In the genomic region with DNA sequence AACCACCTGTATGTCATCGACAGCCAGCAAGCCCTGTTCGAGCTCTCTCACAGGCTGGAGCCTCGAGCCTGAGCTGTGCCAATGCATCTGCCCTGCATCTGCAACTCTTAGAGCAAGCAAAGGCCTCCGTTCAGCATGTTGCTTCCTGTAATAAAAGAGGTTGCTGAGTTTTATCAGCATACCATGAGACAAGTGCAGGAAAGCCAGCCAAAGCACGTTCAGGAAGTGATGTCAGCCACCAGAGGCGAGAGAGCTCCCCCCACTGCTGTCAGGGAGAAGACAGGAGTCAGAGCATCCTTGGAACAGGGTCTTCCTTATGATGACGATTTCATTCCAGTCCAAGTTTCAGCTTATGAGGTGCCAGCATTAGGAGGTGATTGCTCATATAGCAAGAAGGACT, we compare ENCODE assay signal across 10 mouse cellular contexts. TPM values are rescaled to one million over a fixed set of nuclear protein-coding genes. Genes with fewer than 3 reads are reported as not detected.
A peak's percentile ranks its signal among the peaks of the same experiment; 100 is the strongest.
DNase-seq lines count a peak whose midpoint lies in the region; ATAC-seq and TF ChIP-seq lines count a peak whose summit lies in the region.
"Had no signal": no experiment of that assay in that cellular context is flagged by ENCODE, and none has a peak within 500 bp of the region (broad histone marks: within the 10 kb centered on the region; RNA-seq: fewer than 3 reads in every experiment).

No protein-coding gene starts in this region.

- TF ChIP-seq CTCF in heart, adult 2 months (IDR thresholded peaks at IDR 0.05) = peak; percentile 35

- intact Hi-C loops in heart, adult 2 months (cut with DNase I) = no loop called here

- no peak overlapping the region for H3K9ac ChIP-seq in kidney, embryonic 14.5 days (ENCODE audit: low read depth, low read length)
- no peak overlapping the region for H3K9ac ChIP-seq in heart, adult 2 months (ENCODE audit: low read depth, low read length)

- H3K4me2 ChIP-seq in kidney, embryonic 14.5 days (replicated peaks; ENCODE audit: low read depth, low read length) = no peak overlapping the region

- H3K36me3 ChIP-seq in kidney, embryonic 14.5 days (ENCODE audit: control insufficient read depth, insufficient read depth, low read length) = no peaks in the 10 kb centered on the region
- H3K36me3 ChIP-seq in heart, adult 2 months (ENCODE audit: control insufficient read depth, insufficient read depth, low read length) = peaks cover 19% of the 10 kb centered on the region
- H3K36me3 ChIP-seq: midbrain, embryonic 10.5 days had no signal

- TF ChIP-seq EP300 in heart, adult 2 months (IDR thresholded peaks at IDR 0.05; ENCODE audit: insufficient read depth, low read depth, low read length) = 0 out of 2 replicates have a peak, but pooled peaks have one; percentile 39

- no peaks in the 10 kb centered on the region for H3K27me3 ChIP-seq in kidney, embryonic 14.5 days (ENCODE audit: control insufficient read depth, insufficient read depth, low read length)
- no peaks in the 10 kb centered on the region for H3K27me3 ChIP-seq in heart, adult 2 months (ENCODE audit: control insufficient read depth, insufficient read depth, low read length)

- H3K27ac ChIP-seq in kidney, embryonic 14.5 days (ENCODE audit: low read depth, low read length) = no peak overlapping the region
- H3K27ac ChIP-seq in heart, adult 2 months = peak overlapping the region; percentile 52
- H3K27ac ChIP-seq: midbrain, embryonic 10.5 days had no signal

- H3K4me3 ChIP-seq in kidney, embryonic 14.5 days (ENCODE audit: low read length) = no peak overlapping the region
- no peak overlapping the region for H3K4me3 ChIP-seq in heart, adult 2 months
- H3K4me3 ChIP-seq: midbrain, embryonic 10.5 days had no signal

- no peaks in the 10 kb centered on the region for H3K79me2 ChIP-seq in heart, adult 2 months (replicated peaks; ENCODE audit: control insufficient read depth, insufficient read depth, low read length)

- peaks cover 10% of the 10 kb centered on the region; the same call in 1 of the 2 replicates for H3K4me1 ChIP-seq in kidney, embryonic 14.5 days (ENCODE audit: control insufficient read depth, insufficient read depth, low read length)
- peaks cover 10% of the 10 kb centered on the region for H3K4me1 ChIP-seq in heart, adult 2 months (ENCODE audit: control insufficient read depth, insufficient read depth, low read length)

- peak; percentile 16 for DNase-seq in kidney, adult 11 months
- peak in 1 of 2 experiments; percentile 43 for DNase-seq in heart, adult 2 months
- peak; percentile 38 to 43 for DNase-seq in kidney, postnatal 25 days
- peak; percentile 20 for DNase-seq in naive thymus-derived CD4-positive, alpha-beta T cell, adult 2 months (ENCODE audit: low read depth)
- DNase-seq in right cerebral cortex, postnatal 36 days (ENCODE audit: low spot score in 2 of 2) = no peak
- DNase-seq in layer of hippocampus, adult 8-10 months (ENCODE audit: low spot score in 2 of 2) = no peak
- DNase-seq in ovary, postnatal 36 days (ENCODE audit: low spot score) = no peak
- DNase-seq: gastrocnemius, postnatal 10 days had no signal

- WGBS in kidney, embryonic 14.5 days = 51% methylated on average over 7 of the region's 7 CpGs
- 12% methylated on average over 7 of the region's 7 CpGs for WGBS in heart, adult 2 months

- H3K9me3 ChIP-seq in kidney, embryonic 14.5 days (ENCODE audit: control insufficient read depth, low read length) = no peaks in the 10 kb centered on the region
- H3K9me3 ChIP-seq: midbrain, embryonic 10.5 days had no signal

- no peak for ATAC-seq in kidney, embryonic 14.5 days (ENCODE audit: low FRiP score, low TSS enrichment)

- no peak for TF ChIP-seq POLR2A in heart, adult 2 months (IDR thresholded peaks at IDR 0.05; ENCODE audit: insufficient read depth, low read depth, low read length)

RNA-seq across cellular contexts. Expression of a gene that starts 48.1 kb away (rescaled TPM):
- 35.7 and 69.9 TPM in 2 replicates for polyA plus RNA-seq in kidney, embryonic 14.5 days (2014; fragmentation: Nextera tagmentation; extraction: Ambion mirVana)
- total RNA-seq in heart, adult 2 months (2021) = under 1 TPM; 0.16 to 0.23 TPM
- polyA plus RNA-seq in heart, adult 2 months (2012; rRNA removed) = 0.10 and 0.26 TPM in 2 replicates
- 1 to 10 TPM in 3 of 4 experiments, under 1 TPM in 1; 0.81 to 2.7 (median 1.5) TPM for total RNA-seq in layer of hippocampus, adult 8-10 months (2022)

Comparison
In these comparisons a context has a peak if more than half of its experiments do, and no peak if none do; other contexts are left out.
1. DNase-seq: peak in kidney, adult 11 months (single experiment), kidney, postnatal 25 days (2 of 2) and naive thymus-derived CD4-positive, alpha-beta T cell, adult 2 months (single experiment); none in right cerebral cortex, postnatal 36 days (0 of 2), layer of hippocampus, adult 8-10 months (0 of 2) and ovary, postnatal 36 days (single experiment).